Mouse (Mus musculus): ENCODE measurements around the gene Rcvrn. TPM values are rescaled to one million over a fixed set of nuclear protein-coding genes. Genes with fewer than 3 reads are reported as not detected.

Rcvrn gene
- polyA plus RNA-seq, 1 experiment from 2014 or later = not detected

GRCm38 (mm10) chr11:67686109-67686508 is 9.0 kb upstream of the Rcvrn start:
- ATAC-seq = no peak
- Histone ChIP-seq H3K4me2 (ENCODE audit: low read depth, low read length) (no peak overlapping the region), H3K4me1 (ENCODE audit: control insufficient read depth, insufficient read depth, low read length) (no peaks in the 10 kb centered on the region), H3K36me3 (ENCODE audit: control insufficient read depth, insufficient read depth, low read length) (no peaks in the 10 kb centered on the region), H3K9ac (ENCODE audit: low read depth, low read length) (no peak overlapping the region), H3K9me3 (ENCODE audit: control insufficient read depth, low read length) (no peaks in the 10 kb centered on the region), H3K27ac (ENCODE audit: low read length) (no peak overlapping the region), H3K27me3 (replicated peaks; ENCODE audit: control insufficient read depth, insufficient read depth, low read length) (no peaks in the 10 kb centered on the region), H3K4me3 (ENCODE audit: low read length) (no peak overlapping the region)
- 79% methylated on average over 2 of the region's 2 CpGs for WGBS

GRCm38 (mm10) chr11:67712976-67713375 is 17.9 kb downstream of the Rcvrn start:
- Histone ChIP-seq H3K9me3 (ENCODE audit: control insufficient read depth, low read length) (no peaks in the 10 kb centered on the region), H3K4me2 (ENCODE audit: low read depth, low read length) (no peak overlapping the region), H3K4me1 (ENCODE audit: control insufficient read depth, insufficient read depth, low read length) (no peaks in the 10 kb centered on the region), H3K27me3 (replicated peaks; ENCODE audit: control insufficient read depth, insufficient read depth, low read length) (no peaks in the 10 kb centered on the region), H3K27ac (ENCODE audit: low read length) (no peak overlapping the region), H3K36me3 (ENCODE audit: control insufficient read depth, insufficient read depth, low read length) (no peaks in the 10 kb centered on the region), H3K9ac (ENCODE audit: low read depth, low read length) (no peak overlapping the region), H3K4me3 (ENCODE audit: low read length) (no peak overlapping the region)
- WGBS = 70% methylated on average over 4 of the region's 4 CpGs
- ATAC-seq = no peak

GRCm38 (mm10) chr11:67715382-67715781 is 20.3 kb downstream of the Rcvrn start:
- H3K9ac ChIP-seq (ENCODE audit: low read depth, low read length) = no peak overlapping the region
- no peak for ATAC-seq
- no peaks in the 10 kb centered on the region for H3K4me1 ChIP-seq (ENCODE audit: control insufficient read depth, insufficient read depth, low read length)
- no peak overlapping the region for H3K27ac ChIP-seq (ENCODE audit: low read length)
- H3K36me3 ChIP-seq (ENCODE audit: control insufficient read depth, insufficient read depth, low read length) = no peaks in the 10 kb centered on the region
- no peaks in the 10 kb centered on the region for H3K9me3 ChIP-seq (ENCODE audit: control insufficient read depth, low read length)
- H3K4me2 ChIP-seq (ENCODE audit: low read depth, low read length) = no peak overlapping the region
- no peaks in the 10 kb centered on the region for H3K27me3 ChIP-seq (replicated peaks; ENCODE audit: control insufficient read depth, insufficient read depth, low read length)
- WGBS = 89% methylated on average over 4 of the region's 4 CpGs
- H3K4me3 ChIP-seq (ENCODE audit: low read length) = no peak overlapping the region

GRCm38 (mm10) chr11:67721485-67721884 is 26.4 kb downstream of the Rcvrn start:
- no peak overlapping the region for H3K4me2 ChIP-seq (ENCODE audit: low read depth, low read length)
- H3K27me3 ChIP-seq (replicated peaks; ENCODE audit: control insufficient read depth, insufficient read depth, low read length) = no peaks in the 10 kb centered on the region
- 78% methylated on average over 5 of the region's 5 CpGs for WGBS
- no peak overlapping the region for H3K27ac ChIP-seq (ENCODE audit: low read length)
- H3K4me1 ChIP-seq (ENCODE audit: control insufficient read depth, insufficient read depth, low read length) = 0 out of 2 replicates have a peak, but pooled peaks cover 3% of the 10 kb centered on the region
- no peak for ATAC-seq
- no peaks in the 10 kb centered on the region for H3K36me3 ChIP-seq (ENCODE audit: control insufficient read depth, insufficient read depth, low read length)
- H3K4me3 ChIP-seq (ENCODE audit: low read length) = no peak overlapping the region
- no peaks in the 10 kb centered on the region for H3K9me3 ChIP-seq (ENCODE audit: control insufficient read depth, low read length)
- H3K9ac ChIP-seq (ENCODE audit: low read depth, low read length) = no peak overlapping the region

GRCm38 (mm10) chr11:67722399-67723156 is 27.5 kb downstream of the Rcvrn start:
- Histone ChIP-seq H3K27me3 (replicated peaks; ENCODE audit: control insufficient read depth, insufficient read depth, low read length) (no peaks in the 10 kb centered on the region), H3K9me3 (ENCODE audit: control insufficient read depth, low read length) (no peaks in the 10 kb centered on the region), H3K4me1 (ENCODE audit: control insufficient read depth, insufficient read depth, low read length) (0 out of 2 replicates have a peak, but pooled peaks cover 3% of the 10 kb centered on the region), H3K36me3 (ENCODE audit: control insufficient read depth, insufficient read depth, low read length) (no peaks in the 10 kb centered on the region), H3K9ac (ENCODE audit: low read depth, low read length) (no peak overlapping the region), H3K27ac (ENCODE audit: low read length) (no peak overlapping the region), H3K4me2 (ENCODE audit: low read depth, low read length) (no peak overlapping the region), H3K4me3 (ENCODE audit: low read length) (no peak overlapping the region)
- 36% methylated on average over 7 of the region's 7 CpGs for WGBS
- 0 out of 2 replicates have a peak, but pooled peaks have one; percentile 42 for ATAC-seq

GRCm38 (mm10) chr11:67723231-67724013 is 28.3 kb downstream of the Rcvrn start:
- no peak for ATAC-seq
- Histone ChIP-seq H3K4me2 (ENCODE audit: low read depth, low read length) (no peak overlapping the region), H3K27ac (ENCODE audit: low read length) (no peak overlapping the region), H3K9ac (ENCODE audit: low read depth, low read length) (no peak overlapping the region), H3K27me3 (replicated peaks; ENCODE audit: control insufficient read depth, insufficient read depth, low read length) (no peaks in the 10 kb centered on the region), H3K9me3 (ENCODE audit: control insufficient read depth, low read length) (no peaks in the 10 kb centered on the region), H3K36me3 (ENCODE audit: control insufficient read depth, insufficient read depth, low read length) (no peaks in the 10 kb centered on the region), H3K4me1 (ENCODE audit: control insufficient read depth, insufficient read depth, low read length) (0 out of 2 replicates have a peak, but pooled peaks cover 3% of the 10 kb centered on the region), H3K4me3 (ENCODE audit: low read length) (no peak overlapping the region)
- 70% methylated on average over 8 of the region's 8 CpGs for WGBS

- H3K27me3 ChIP-seq (replicated peaks; ENCODE audit: control insufficient read depth, insufficient read depth, low read length) = no peaks in the 10 kb centered on the region
- H3K36me3 ChIP-seq (ENCODE audit: control insufficient read depth, insufficient read depth, low read length) = no peaks in the 10 kb centered on the region
- no peak overlapping the region for H3K4me3 ChIP-seq (ENCODE audit: low read length)
- no peak overlapping the region for H3K9ac ChIP-seq (ENCODE audit: low read depth, low read length)
- H3K27ac ChIP-seq (ENCODE audit: low read length) = no peak overlapping the region
- ATAC-seq = no peak
- 66% methylated on average over 6 of the region's 6 CpGs for WGBS
- H3K9me3 ChIP-seq (ENCODE audit: control insufficient read depth, low read length) = no peaks in the 10 kb centered on the region
- H3K4me1 ChIP-seq (ENCODE audit: control insufficient read depth, insufficient read depth, low read length) = no peaks in the 10 kb centered on the region
- no peak overlapping the region for H3K4me2 ChIP-seq (ENCODE audit: low read depth, low read length)
Measured at GRCm38 (mm10) chr11:67727095-67727494, 32.0 kb downstream of the Rcvrn start.

GRCm38 (mm10) chr11:67728726-67729125 is 33.6 kb downstream of the Rcvrn start:
- Histone ChIP-seq H3K4me2 (ENCODE audit: low read depth, low read length) (no peak overlapping the region), H3K9ac (ENCODE audit: low read depth, low read length) (no peak overlapping the region), H3K4me3 (ENCODE audit: low read length) (no peak overlapping the region), H3K9me3 (ENCODE audit: control insufficient read depth, low read length) (no peaks in the 10 kb centered on the region), H3K4me1 (ENCODE audit: control insufficient read depth, insufficient read depth, low read length) (no peaks in the 10 kb centered on the region), H3K27ac (ENCODE audit: low read length) (no peak overlapping the region), H3K27me3 (replicated peaks; ENCODE audit: control insufficient read depth, insufficient read depth, low read length) (no peaks in the 10 kb centered on the region), H3K36me3 (ENCODE audit: control insufficient read depth, insufficient read depth, low read length) (no peaks in the 10 kb centered on the region)
- no peak for ATAC-seq

GRCm38 (mm10) chr11:67731056-67731455 is 35.9 kb downstream of the Rcvrn start:
- Histone ChIP-seq H3K4me2 (ENCODE audit: low read depth, low read length) (no peak overlapping the region), H3K4me1 (ENCODE audit: control insufficient read depth, insufficient read depth, low read length) (no peaks in the 10 kb centered on the region), H3K4me3 (ENCODE audit: low read length) (no peak overlapping the region), H3K9me3 (ENCODE audit: control insufficient read depth, low read length) (no peaks in the 10 kb centered on the region), H3K36me3 (ENCODE audit: control insufficient read depth, insufficient read depth, low read length) (no peaks in the 10 kb centered on the region), H3K27me3 (replicated peaks; ENCODE audit: control insufficient read depth, insufficient read depth, low read length) (no peaks in the 10 kb centered on the region), H3K27ac (ENCODE audit: low read length) (no peak overlapping the region), H3K9ac (ENCODE audit: low read depth, low read length) (no peak overlapping the region)
- ATAC-seq = no peak
- 100% methylated on average over 2 of the region's 2 CpGs for WGBS

All from intestine, embryonic 16.5 days (tissue).